Mouse (Mus musculus) MEL (cell line): Measurements from ENCODE around the gene Gemin7. TPM values are rescaled to one million over a fixed set of nuclear protein-coding genes. Genes with fewer than 3 reads are reported as not detected.

Experiments used
- DNase-seq: peaks from one replicate; pipeline ENCODE4 v3.0.0; 2011; ENCODE audit warnings: low read depth, low spot score
- H3K27ac ChIP-seq: 2 replicates; pipeline ENCODE4 v1.5.1; 2012; ENCODE audit warnings: low read depth, mild to moderate bottlenecking, control low read depth, low read length, moderate library complexity; ENCODE audit not compliant: control insufficient read depth
- H3K27me3 ChIP-seq, 2 experiments: fragments of 150-350 bp in 1 of 2; sonication (generic) in 1 of 2; 2 replicates each; pipeline ENCODE4 v1.6.1; 2012; ENCODE audit warnings: low read length in 2 of 2, mild to moderate bottlenecking in 2 of 2, improper control_type of control experiment in 1 of 2, moderate library complexity in 1 of 2; ENCODE audit not compliant: insufficient read depth in 2 of 2, control insufficient read depth in 1 of 2
- H3K36me3 ChIP-seq, 2 experiments: 2 replicates each; pipeline ENCODE4 v1.6.1; 2012 to 2014; ENCODE audit warnings: low read length in 2 of 2, improper control_type of control experiment in 1 of 2, inconsistent platforms in 1 of 2, mild to moderate bottlenecking in 1 of 2; ENCODE audit not compliant: insufficient read depth in 2 of 2, control insufficient read depth in 1 of 2
- H3K4me1 ChIP-seq, 2 experiments: fragments of 150-350 bp in 1 of 2; sonication (generic) in 1 of 2; 2 replicates each; pipeline ENCODE4 v1.6.1; 2012; ENCODE audit warnings: low read length in 2 of 2, improper control_type of control experiment in 1 of 2, mild to moderate bottlenecking in 1 of 2; ENCODE audit not compliant: insufficient read depth in 2 of 2, control insufficient read depth in 1 of 2
- H3K4me3 ChIP-seq, 2 experiments: fragments of 150-350 bp in 1 of 2; sonication (generic) in 1 of 2; 2 replicates each; pipeline ENCODE4 v1.5.1; 2012; ENCODE audit warnings: low read depth in 2 of 2, low read length in 2 of 2, mild to moderate bottlenecking in 2 of 2, moderate library complexity in 2 of 2, control low read depth in 1 of 2, improper control_type of control experiment in 1 of 2; ENCODE audit not compliant: control insufficient read depth in 1 of 2, insufficient read depth in 1 of 2
- H3K79me2 ChIP-seq: 2 replicates; pipeline ENCODE4 v1.6.1; 2012; ENCODE audit warnings: mild to moderate bottlenecking, low read length, moderate library complexity; ENCODE audit not compliant: control insufficient read depth, poor library complexity, insufficient read depth
- H3K9ac ChIP-seq: 2 replicates; pipeline ENCODE4 v1.6.1; 2012; ENCODE audit warnings: low read depth, mild to moderate bottlenecking, control low read depth, low read length, moderate library complexity; ENCODE audit not compliant: control insufficient read depth, poor library complexity, severe bottlenecking
- H3K9me3 ChIP-seq: fragments of 150-350 bp; sonication (generic); replicated peaks from 2 replicates; pipeline ENCODE4 v1.6.1; 2012; ENCODE audit warnings: mild to moderate bottlenecking, low read length, improper control_type of control experiment, moderate library complexity; ENCODE audit not compliant: insufficient read depth
- CHD2 ChIP-seq: IDR thresholded peaks from 2 replicates; pipeline ENCODE4 v1.6.1; 2011; ENCODE audit warnings: low read length, improper control_type of control experiment
- CTCF ChIP-seq, 3 experiments: IDR thresholded peaks in 2 of 3; conservative IDR thresholded peaks in 1 of 3; 2 replicates each; pipeline ENCODE4 v1.5.1; 2011 to 2012; ENCODE audit warnings: low read length in 3 of 3, low read depth in 2 of 3, mild to moderate bottlenecking in 2 of 3, improper control_type of control experiment in 1 of 3, inconsistent platforms in 1 of 3, mixed read lengths in 1 of 3, moderate library complexity in 1 of 3; ENCODE audit not compliant: control insufficient read depth in 1 of 3, insufficient read depth in 1 of 3, poor library complexity in 1 of 3, severe bottlenecking in 1 of 3
- E2F4 ChIP-seq: IDR thresholded peaks from 2 replicates; pipeline ENCODE4 v1.6.1; 2011; ENCODE audit warnings: low read depth, low read length, improper control_type of control experiment, borderline replicate concordance
- ELF1 ChIP-seq: IDR thresholded peaks from 2 replicates; pipeline ENCODE4 v1.6.1; 2014; ENCODE audit warnings: low read depth, mild to moderate bottlenecking, inconsistent platforms, low read length, improper control_type of control experiment, moderate library complexity
- EP300 ChIP-seq, 2 experiments: IDR thresholded peaks; 2 replicates each; pipeline ENCODE4 v1.6.1; 2011; ENCODE audit warnings: improper control_type of control experiment in 2 of 2, low read length in 2 of 2, low read depth in 1 of 2, mild to moderate bottlenecking in 1 of 2
- GATA1 ChIP-seq: IDR thresholded peaks from 2 replicates; pipeline ENCODE4 v1.6.1; 2011; ENCODE audit warnings: low read depth, low read length, improper control_type of control experiment
- JUND ChIP-seq: IDR thresholded peaks from 2 replicates; pipeline ENCODE4 v1.6.1; 2011; ENCODE audit warnings: low read depth, mild to moderate bottlenecking, improper control_type of control experiment, low read length
- MAX ChIP-seq: IDR thresholded peaks from 2 replicates; pipeline ENCODE4 v1.6.1; 2011; ENCODE audit warnings: low read length, improper control_type of control experiment
- MAZ ChIP-seq: IDR thresholded peaks from 2 replicates; pipeline ENCODE4 v1.6.1; 2012; ENCODE audit warnings: low read depth, mild to moderate bottlenecking, inconsistent platforms, low read length, improper control_type of control experiment
- MEF2A ChIP-seq: IDR thresholded peaks from 2 replicates; pipeline ENCODE4 v1.6.1; 2014; ENCODE audit warnings: low read depth, mild to moderate bottlenecking, inconsistent platforms, low read length, improper control_type of control experiment; ENCODE audit not compliant: poor library complexity, insufficient replicate concordance, severe bottlenecking; ENCODE audit errors: extremely low read depth
- MYB ChIP-seq: IDR thresholded peaks from 2 replicates; pipeline ENCODE4 v1.6.1; 2011; ENCODE audit warnings: mild to moderate bottlenecking, low read depth, low read length, improper control_type of control experiment
- MYC ChIP-seq: IDR thresholded peaks from 2 replicates; pipeline ENCODE4 v1.6.1; 2011; ENCODE audit warnings: low read depth, mild to moderate bottlenecking, low read length, improper control_type of control experiment, moderate library complexity
- NRF1 ChIP-seq: IDR thresholded peaks from 2 replicates; pipeline ENCODE4 v1.6.1; 2014; ENCODE audit warnings: low read depth, mild to moderate bottlenecking, inconsistent platforms, low read length, improper control_type of control experiment, moderate library complexity; ENCODE audit not compliant: poor library complexity, insufficient read depth, severe bottlenecking
- POLR2A ChIP-seq, 2 experiments: IDR thresholded peaks; 2 replicates each; pipeline ENCODE4 v1.6.1; 2011 to 2012; ENCODE audit warnings: low read length in 2 of 2, mild to moderate bottlenecking in 2 of 2, control low read depth in 1 of 2, improper control_type of control experiment in 1 of 2, low read depth in 1 of 2, moderate library complexity in 1 of 2; ENCODE audit not compliant: control insufficient read depth in 1 of 2, insufficient read depth in 1 of 2, poor library complexity in 1 of 2
- POLR2AphosphoS2 ChIP-seq: IDR thresholded peaks from 2 replicates; pipeline ENCODE4 v1.6.1; 2011; ENCODE audit warnings: low read length, improper control_type of control experiment
- POLR2AphosphoS5 ChIP-seq: IDR thresholded peaks from 2 replicates; pipeline ENCODE4 v1.6.1; 2012; ENCODE audit warnings: low read depth, borderline replicate concordance, mild to moderate bottlenecking, inconsistent platforms, low read length, moderate library complexity, mixed read lengths
- RAD21 ChIP-seq: IDR thresholded peaks from 2 replicates; pipeline ENCODE4 v1.6.1; 2011; ENCODE audit warnings: mild to moderate bottlenecking, low read depth, low read length, improper control_type of control experiment
- SMC3 ChIP-seq: IDR thresholded peaks from 2 replicates; pipeline ENCODE4 v1.6.1; 2011; ENCODE audit warnings: low read depth, low read length, improper control_type of control experiment
- TAL1 ChIP-seq: IDR thresholded peaks from 2 replicates; pipeline ENCODE4 v1.6.1; 2012; ENCODE audit warnings: mild to moderate bottlenecking, inconsistent platforms, low read length, moderate library complexity, mixed read lengths
- TBP ChIP-seq: IDR thresholded peaks from 2 replicates; pipeline ENCODE4 v1.8.0; 2011; ENCODE audit warnings: low read depth, low read length, improper control_type of control experiment
- UBTF ChIP-seq: IDR thresholded peaks from 2 replicates; pipeline ENCODE4 v1.6.1; 2012; ENCODE audit warnings: low read depth, mild to moderate bottlenecking, inconsistent platforms, low read length, improper control_type of control experiment, moderate library complexity, borderline replicate concordance; ENCODE audit not compliant: insufficient read depth
- USF1 ChIP-seq: IDR thresholded peaks from 2 replicates; pipeline ENCODE4 v1.6.1; 2014; ENCODE audit warnings: low read depth, mild to moderate bottlenecking, inconsistent platforms, low read length, improper control_type of control experiment, moderate library complexity
- ZC3H11A ChIP-seq: IDR thresholded peaks from 2 replicates; pipeline ENCODE4 v1.6.1; 2012; ENCODE audit warnings: low read depth, mild to moderate bottlenecking, inconsistent platforms, low read length, improper control_type of control experiment
- ZKSCAN1 ChIP-seq: IDR thresholded peaks from 2 replicates; pipeline ENCODE4 v1.6.1; 2012; ENCODE audit warnings: low read depth, mild to moderate bottlenecking, inconsistent platforms, low read length, improper control_type of control experiment, moderate library complexity
- polyA plus RNA-seq, 2 experiments: library from polyadenylated mRNA; stranded (reverse) in 1 of 2; unstranded in 1 of 2; fragments of >175 nt in 1 of 2; fragments of >200 nt in 1 of 2; gene quantifications; 2 replicates each; pipeline versions ENCODE4 v1.2.1 to v1.2.4; 2012; ENCODE audit warnings: low replicate concordance in 2 of 2, low read depth in 1 of 2; ENCODE audit not compliant: insufficient read length in 2 of 2, insufficient read depth in 1 of 2, missing spikeins in 1 of 2
- total RNA-seq: library from RNA; depleted of rRNA; stranded (reverse); fragments of 300-350 nt; gene quantifications from 2 replicates; pipeline ENCODE4 v1.2.3, GENCODE M21; 2012

The Gemin7 gene
- total and polyA plus RNA-seq, 3 experiments, result 58.0 to 78.7 TPM; not detected in 1

- DNase-seq, result no peak
- no peak overlapping the region for H3K9ac ChIP-seq
- H3K27ac ChIP-seq, result no peak overlapping the region
- H3K9me3 ChIP-seq, result no peaks in the 10 kb centered on the region
- no peak overlapping the region for H3K4me3 ChIP-seq
- peaks cover 0 to 5% of the 10 kb centered on the region in 2 experiments; a peak in 1 of 4 replicates for H3K36me3 ChIP-seq
- no peaks in the 10 kb centered on the region for H3K27me3 ChIP-seq
- TF ChIP-seq MAX (no peak), MAZ (no peak), CHD2 (no peak), EP300 (IDR thresholded peaks at IDR 0.05; ENCODE audit: low read depth in 1 of 2, low read length in 2 of 2) (no peak), POLR2AphosphoS2 (no peak), JUND (no peak), NRF1 (no peak), MEF2A (no peak), RAD21 (no peak), POLR2A (IDR thresholded peaks at IDR 0.05; ENCODE audit: control insufficient read depth in 1 of 2, insufficient read depth in 1 of 2, low read depth in 1 of 2, low read length in 2 of 2, poor library complexity in 1 of 2) (no peak), MYC (no peak), MYB (no peak), ZC3H11A (no peak), ZKSCAN1 (no peak), UBTF (no peak), GATA1 (no peak), USF1 (no peak), E2F4 (no peak), TBP (no peak), POLR2AphosphoS5 (no peak)
- H3K79me2 ChIP-seq, result peaks cover 49% of the 10 kb centered on the region
- peaks cover 0 to 2% of the 10 kb centered on the region in 2 experiments; a peak in 1 of 4 replicates for H3K4me1 ChIP-seq
Measured at GRCm38 (mm10) chr7:19554168-19554567, 23.2 kb downstream of the Gemin7 start.

GRCm38 (mm10) chr7:19552443-19552842, 25.0 kb downstream of the Gemin7 start:
- H3K9me3 ChIP-seq, result no peaks in the 10 kb centered on the region
- no peaks in the 10 kb centered on the region for H3K4me1 ChIP-seq
- no peak overlapping the region for H3K4me3 ChIP-seq
- H3K36me3 ChIP-seq, result peaks cover 0 to 5% of the 10 kb centered on the region in 2 experiments; a peak in 1 of 4 replicates
- H3K27ac ChIP-seq, result no peak overlapping the region
- TF ChIP-seq TAL1 (no peak), TBP (no peak), ELF1 (no peak), MAZ (no peak), MYB (no peak), NRF1 (no peak), SMC3 (no peak), CTCF (IDR thresholded peaks at IDR 0.05 in 2 of 3, conservative IDR thresholded peaks at IDR 0.05 in 1 of 3; ENCODE audit: control insufficient read depth in 1 of 3, insufficient read depth in 1 of 3, low read depth in 2 of 3, low read length in 3 of 3, poor library complexity in 1 of 3, severe bottlenecking in 1 of 3) (no peak), UBTF (no peak)
- no peaks in the 10 kb centered on the region for H3K27me3 ChIP-seq
- no peak overlapping the region for H3K9ac ChIP-seq
- DNase-seq, result no peak
- H3K79me2 ChIP-seq, result peaks cover 44% of the 10 kb centered on the region
